Mouse (Mus musculus): Measurements from ENCODE around the gene Tut7.

- TF ChIP-seq POLR2A (IDR thresholded peaks at IDR 0.05; ENCODE audit: low read depth, low read length), result no peak
- no peak for TF ChIP-seq CTCF (conservative IDR thresholded peaks at IDR 0.05; ENCODE audit: insufficient read depth, insufficient read length, low read depth, low read length)
Measured at GRCm38 (mm10) chr13:59746711-59747110, 76.2 kb downstream of the Tut7 start, which contains the start of gene 1700014D04Rik.
